Mouse (Mus musculus): ENCODE measurements around the gene Nr1d1. TPM values are rescaled to one million over a fixed set of nuclear protein-coding genes. Genes with fewer than 3 reads are reported as not detected.
A peak's percentile ranks its signal among the peaks of the same experiment; 100 is the strongest.

The Nr1d1 gene
- polyA plus RNA-seq, 2 experiments = 1.4 to 1.8 TPM

DNA sequence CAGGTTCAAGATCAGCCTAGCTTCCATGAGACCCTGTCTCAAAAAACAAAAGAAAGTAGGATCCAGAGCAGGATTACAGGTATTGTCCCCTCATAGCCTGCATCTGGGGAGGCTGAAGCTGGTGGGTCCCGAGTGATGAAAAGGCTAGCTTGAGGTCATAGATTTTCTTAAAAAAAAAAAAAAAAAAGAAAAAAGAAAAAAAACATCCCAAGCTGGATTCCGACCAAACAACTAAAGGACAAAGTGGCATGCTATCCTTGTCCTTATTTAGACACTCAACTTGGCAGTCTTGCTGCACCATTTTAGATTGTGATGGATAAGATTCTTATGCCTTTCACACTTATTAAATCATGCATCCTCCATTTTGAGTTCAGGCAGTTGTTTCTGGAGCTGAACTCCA is 33.3 kb upstream of the Nr1d1 start:
- no peak for ATAC-seq (ENCODE audit: low FRiP score, low read depth)
- peak overlapping the region; percentile 95 for H3K27ac ChIP-seq (replicated peaks; ENCODE audit: low read depth, low read length)
- H3K27me3 ChIP-seq (ENCODE audit: control insufficient read depth, insufficient read depth, low read length) = no peaks in the 10 kb centered on the region
- H3K4me2 ChIP-seq (replicated peaks; ENCODE audit: low read depth, low read length, severe bottlenecking) = no peak overlapping the region; the same call in 1 of the 2 replicates
- 0 out of 2 replicates have a peak overlapping the region, but pooled peaks have one; percentile 86 for H3K4me3 ChIP-seq (replicated peaks; ENCODE audit: low read length)
- H3K36me3 ChIP-seq (ENCODE audit: control insufficient read depth, insufficient read depth, low read length) = peaks cover 70% of the 10 kb centered on the region
- no peaks in the 10 kb centered on the region for H3K9me3 ChIP-seq (ENCODE audit: control insufficient read depth, low read length)
- WGBS = 78% methylated on average over 2 of the region's 2 CpGs
- no peak for TF ChIP-seq POLR2A (IDR thresholded peaks at IDR 0.05; ENCODE audit: borderline replicate concordance, extremely low read depth, insufficient read depth, insufficient read length)
- DNase-seq (ENCODE audit: low spot score) = no peak
- peaks cover 13% of the 10 kb centered on the region; the same call in 1 of the 2 replicates for H3K4me1 ChIP-seq (ENCODE audit: control insufficient read depth, insufficient read depth, low read length)
- peak overlapping the region; percentile 89; the same call in 1 of the 2 replicates for H3K9ac ChIP-seq (ENCODE audit: low read depth, low read length, severe bottlenecking)

- Histone ChIP-seq H3K27ac (replicated peaks; ENCODE audit: low read depth, low read length) (no peak within 1 kb of the TSS), H3K9me3 (ENCODE audit: control insufficient read depth, low read length) (no peaks in the 10 kb centered on the region), H3K4me1 (ENCODE audit: control insufficient read depth, insufficient read depth, low read length) (peaks cover 5% of the 10 kb centered on the region; the same call in 1 of the 2 replicates), H3K36me3 (ENCODE audit: control insufficient read depth, insufficient read depth, low read length) (peaks cover 86% of the 10 kb centered on the region), H3K9ac (ENCODE audit: low read depth, low read length, severe bottlenecking) (no peak within 1 kb of the TSS), H3K27me3 (ENCODE audit: control insufficient read depth, insufficient read depth, low read length) (no peaks in the 10 kb centered on the region), H3K4me3 (replicated peaks; ENCODE audit: low read length) (no peak within 1 kb of the TSS), H3K4me2 (replicated peaks; ENCODE audit: low read depth, low read length, severe bottlenecking) (no peak within 1 kb of the TSS)
- ATAC-seq (ENCODE audit: low FRiP score, low read depth) = no peak
- 88% methylated on average over 5 of the region's 5 CpGs for WGBS
- DNase-seq (ENCODE audit: low spot score) = no peak
- no peak for TF ChIP-seq POLR2A (IDR thresholded peaks at IDR 0.05; ENCODE audit: borderline replicate concordance, extremely low read depth, insufficient read depth, insufficient read length)
These were observed 29.5 kb upstream of the Nr1d1 start, which contains the start of gene Casc3 for GRCm38 (mm10) chr11:98804605-98805004. Casc3 (plus strand) TSS chr11:98804905.

DNA sequence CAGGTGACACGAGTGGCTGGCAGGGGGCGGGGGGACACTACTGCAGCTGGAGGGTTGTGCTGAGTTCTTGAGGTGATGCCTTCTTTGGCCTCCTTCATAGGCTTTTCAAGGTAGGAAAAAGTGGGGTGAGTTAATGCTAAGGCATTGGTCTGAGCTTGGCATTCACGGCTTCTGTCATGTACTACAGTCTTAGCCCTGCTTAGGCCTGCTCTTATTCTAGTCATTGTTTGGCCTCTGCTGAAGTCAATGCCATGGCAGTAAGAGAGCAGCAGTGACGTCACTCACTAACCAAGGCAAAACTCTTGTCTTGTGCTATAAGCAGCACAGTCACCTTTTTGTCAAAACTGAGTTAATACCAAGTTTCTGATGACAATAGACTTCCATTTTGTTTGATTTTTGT is 22.8 kb upstream of the Nr1d1 start:
- H3K9ac ChIP-seq (ENCODE audit: low read depth, low read length, severe bottlenecking) = peak overlapping the region; percentile 95; the same call in 1 of the 2 replicates

GRCm38 (mm10) chr11:98797306-98797705 is 22.2 kb upstream of the Nr1d1 start:
- peaks cover 10% of the 10 kb centered on the region for H3K4me1 ChIP-seq (ENCODE audit: control insufficient read depth, insufficient read depth, low read length)
- DNase-seq (ENCODE audit: low spot score) (no peak), ATAC-seq (ENCODE audit: low FRiP score, low read depth) (no peak)
- no peak overlapping the region for H3K27ac ChIP-seq (replicated peaks; ENCODE audit: low read depth, low read length)
- peak overlapping the region; percentile 95 for H3K9ac ChIP-seq (ENCODE audit: low read depth, low read length, severe bottlenecking)
- H3K36me3 ChIP-seq (ENCODE audit: control insufficient read depth, insufficient read depth, low read length) = peaks cover 46% of the 10 kb centered on the region
- H3K27me3 ChIP-seq (ENCODE audit: control insufficient read depth, insufficient read depth, low read length) = no peaks in the 10 kb centered on the region
- no peak for TF ChIP-seq POLR2A (IDR thresholded peaks at IDR 0.05; ENCODE audit: borderline replicate concordance, extremely low read depth, insufficient read depth, insufficient read length)
- H3K9me3 ChIP-seq (ENCODE audit: control insufficient read depth, low read length) = no peaks in the 10 kb centered on the region
- 6% methylated on average over 5 of the region's 5 CpGs for WGBS
- H3K4me2 ChIP-seq (replicated peaks; ENCODE audit: low read depth, low read length, severe bottlenecking) = peak overlapping the region; percentile 84
- H3K4me3 ChIP-seq (replicated peaks; ENCODE audit: low read length) = peak overlapping the region; percentile 100

More for the DNA sequence above, 22.8 kb upstream of the Nr1d1 start:
- Histone ChIP-seq H3K4me2 (replicated peaks; ENCODE audit: low read depth, low read length, severe bottlenecking) (peak overlapping the region; percentile 84), H3K9me3 (ENCODE audit: control insufficient read depth, low read length) (no peaks in the 10 kb centered on the region), H3K36me3 (ENCODE audit: control insufficient read depth, insufficient read depth, low read length) (peaks cover 52% of the 10 kb centered on the region), H3K4me3 (replicated peaks; ENCODE audit: low read length) (peak overlapping the region; percentile 100), H3K4me1 (ENCODE audit: control insufficient read depth, insufficient read depth, low read length) (peaks cover 10% of the 10 kb centered on the region), H3K27ac (replicated peaks; ENCODE audit: low read depth, low read length) (no peak overlapping the region), H3K27me3 (ENCODE audit: control insufficient read depth, insufficient read depth, low read length) (no peaks in the 10 kb centered on the region)
- ATAC-seq (ENCODE audit: low FRiP score, low read depth) = no peak
- WGBS = 53% methylated on average over 4 of the region's 4 CpGs
- no peak for TF ChIP-seq POLR2A (IDR thresholded peaks at IDR 0.05; ENCODE audit: borderline replicate concordance, extremely low read depth, insufficient read depth, insufficient read length)
- DNase-seq (ENCODE audit: low spot score) = no peak

DNA sequence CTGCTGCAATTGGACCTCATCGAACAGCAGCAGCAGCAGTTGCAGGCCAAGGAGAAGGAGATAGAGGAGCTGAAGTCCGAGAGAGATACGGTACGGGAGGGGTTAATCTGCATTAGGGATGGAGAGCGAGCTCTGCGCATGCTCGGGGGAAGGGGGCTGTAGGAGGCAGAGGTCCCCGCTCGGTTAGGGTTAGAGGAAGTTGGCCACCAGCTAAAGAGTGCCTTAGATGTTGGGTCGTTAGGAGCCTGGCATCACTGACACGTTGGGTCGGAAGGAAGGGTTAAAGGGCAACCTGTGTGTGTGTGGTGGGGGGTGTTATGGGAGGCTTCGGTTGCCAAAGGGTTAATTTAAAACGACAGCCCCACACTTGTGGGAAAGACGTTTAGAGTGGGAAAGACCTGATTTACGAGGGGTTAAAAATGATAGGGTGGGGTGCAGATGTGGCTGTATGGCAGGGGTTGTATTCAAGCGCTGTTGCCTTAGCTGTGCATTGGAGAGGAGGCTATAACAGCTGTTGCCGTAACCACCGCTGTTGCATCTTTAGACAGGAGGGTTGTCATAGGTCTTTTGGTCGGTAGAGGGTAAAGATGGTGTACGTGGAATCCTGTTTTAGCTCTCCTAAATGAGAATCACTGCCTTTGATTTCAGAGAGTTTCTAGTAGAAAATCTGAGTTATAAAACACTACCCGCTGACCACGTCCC is 21.5 kb upstream of the Nr1d1 start:
- Histone ChIP-seq H3K4me1 (ENCODE audit: control insufficient read depth, insufficient read depth, low read length) (peaks cover 10% of the 10 kb centered on the region), H3K27ac (replicated peaks; ENCODE audit: low read depth, low read length) (peak overlapping the region; percentile 100), H3K36me3 (ENCODE audit: control insufficient read depth, insufficient read depth, low read length) (peaks cover 40% of the 10 kb centered on the region), H3K4me2 (replicated peaks; ENCODE audit: low read depth, low read length, severe bottlenecking) (peak overlapping the region; percentile 84), H3K27me3 (ENCODE audit: control insufficient read depth, insufficient read depth, low read length) (no peaks in the 10 kb centered on the region), H3K9me3 (ENCODE audit: control insufficient read depth, low read length) (no peaks in the 10 kb centered on the region), H3K4me3 (replicated peaks; ENCODE audit: low read length) (peak overlapping the region; percentile 100), H3K9ac (ENCODE audit: low read depth, low read length, severe bottlenecking) (peak overlapping the region; percentile 95)
- WGBS = 1% methylated on average over 23 of the region's 23 CpGs
- no peak for TF ChIP-seq POLR2A (IDR thresholded peaks at IDR 0.05; ENCODE audit: borderline replicate concordance, extremely low read depth, insufficient read depth, insufficient read length)
- DNase-seq (ENCODE audit: low spot score) (peak; percentile 78), ATAC-seq (ENCODE audit: low FRiP score, low read depth) (0 out of 2 replicates have a peak, but pooled peaks have one; percentile 25)

Data from limb, embryonic 14.5 days (tissue).